Mouse (Mus musculus) lung, postnatal 25 days (tissue): ENCODE data around the gene Vmn1r95.
"Not testable (repeated sequence)": the region's sequence is repeated elsewhere in the genome, so short reads cannot be mapped to it uniquely, and the experiment has no call there.

Experiments
- DNase-seq: peaks from one replicate; pipeline ENCODE4 v3.0.0; 2022; ENCODE audit warnings: low spot score

Vmn1r95 gene

DNA sequence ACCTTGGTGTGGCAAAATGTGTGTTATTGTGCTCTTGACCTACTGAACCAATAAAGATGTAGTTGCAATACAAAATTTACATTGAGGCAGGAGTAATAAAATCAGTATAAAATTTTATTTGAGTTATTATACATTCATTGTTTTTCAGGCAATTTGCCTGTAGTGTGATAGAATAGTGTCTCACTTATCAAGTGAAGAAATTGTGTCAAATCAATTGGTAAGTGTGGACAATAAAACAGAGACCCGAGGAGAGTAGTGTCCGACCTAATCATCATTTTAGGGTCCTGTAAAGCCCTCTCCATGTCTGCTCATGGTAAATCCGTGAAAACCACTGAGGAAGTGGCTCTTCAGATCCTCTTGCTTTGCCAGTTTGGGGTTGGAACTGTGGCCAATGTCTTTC is at the start of gene Vmn1r95:
Gene Vmn1r95 (plus strand): TSS at position 301 of the 400 bp plus-strand sequence.
- not testable (repeated sequence) for DNase-seq

DNA sequence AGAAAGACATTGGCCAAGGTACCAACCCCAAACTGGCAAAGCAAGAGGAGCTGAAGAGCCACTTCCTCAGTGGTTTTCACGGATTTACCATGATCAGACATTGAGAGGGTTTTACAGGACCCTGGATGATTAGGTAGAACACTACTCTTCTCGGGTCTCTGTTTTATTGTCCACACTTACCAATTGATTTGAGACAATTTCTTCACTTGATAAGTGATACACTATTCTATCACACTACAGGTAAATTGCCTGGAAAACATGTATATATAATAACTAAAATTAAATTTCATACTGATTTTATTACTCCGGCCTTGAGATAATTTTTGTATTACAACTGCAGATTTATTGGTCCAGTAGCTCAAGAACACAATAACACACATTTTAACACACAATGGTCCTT is 25.2 kb upstream of the Vmn1r95 start, which contains the start of gene Vmn1r94:
Gene Vmn1r94 (minus strand): TSS at position 101 of the 400 bp plus-strand sequence.
- not testable (repeated sequence) for DNase-seq

DNA sequence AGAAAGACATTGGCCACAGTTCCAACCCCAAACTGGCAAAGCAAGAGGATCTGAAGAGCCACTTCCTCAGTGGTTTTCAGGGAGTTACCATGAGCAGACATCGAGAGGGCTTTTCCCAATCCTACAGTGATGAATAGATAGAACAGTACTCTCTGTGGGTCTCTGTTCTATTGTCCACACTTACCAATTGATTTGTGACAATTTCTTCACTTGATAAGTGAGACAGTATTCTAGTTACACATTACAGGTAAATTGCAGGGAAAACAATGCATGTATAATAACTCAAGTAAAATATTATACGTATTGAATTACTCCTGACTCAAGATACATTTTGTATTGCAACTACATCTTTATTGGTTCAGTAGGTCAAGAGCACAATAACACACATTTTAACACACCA is 12.0 kb downstream of the Vmn1r95 start, which contains the start of gene Gm6164:
Gene Gm6164 (minus strand): TSS at position 101 of the 400 bp plus-strand sequence.
- not testable (repeated sequence) for DNase-seq

DNA sequence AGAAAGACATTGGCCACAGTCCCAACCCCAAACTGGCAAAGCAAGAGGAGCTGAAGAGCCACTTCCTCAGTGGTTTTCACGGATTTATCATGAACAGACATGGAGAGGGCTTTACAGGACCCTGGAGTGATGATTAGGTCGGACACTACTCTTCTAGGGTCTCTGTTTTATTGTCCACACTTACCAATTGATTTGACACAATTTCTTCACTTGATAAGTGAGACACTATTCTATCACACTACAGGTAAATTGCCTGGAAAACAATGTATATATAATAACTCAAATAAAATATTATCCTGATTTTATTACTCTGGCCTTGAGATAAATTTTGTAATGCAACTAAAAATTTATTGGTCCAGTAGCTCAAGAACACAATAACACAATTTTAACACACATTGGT is 40.2 kb downstream of the Vmn1r95 start, which contains the start of gene Gm4498:
Gene Gm4498 (minus strand): TSS at position 101 of the 400 bp plus-strand sequence.
- not testable (repeated sequence) for DNase-seq
